8 mouse cellular contexts compared by ENCODE assay signal in genomic region chr17:88256599-88257544, GRCm38 (mm10).
A peak's percentile ranks its signal among the peaks of the same experiment; 100 is the strongest.
DNase-seq lines count a peak whose midpoint lies in the region; ATAC-seq and TF ChIP-seq lines count a peak whose summit lies in the region.

No protein-coding gene starts in this region.

- ATAC-seq in forebrain, embryonic 16.5 days: peak; percentile 77
- ATAC-seq in neural tube, embryonic 15.5 days (ENCODE audit: low FRiP score): peak; percentile 69

- peak overlapping the region; percentile 92 for H3K27ac ChIP-seq in forebrain, embryonic 16.5 days (ENCODE audit: low read length)
- peak overlapping the region; percentile 96 for H3K27ac ChIP-seq in neural tube, embryonic 15.5 days (replicated peaks)

- intact Hi-C loops in heart, postnatal 25 days (cut with DNase I): loop anchor here (1.0 to 2.0 kb wide), 2 partner anchors 183 to 254 kb away; partner anchors contain the start of gene Foxn2

- 1% methylated on average over 18 of the region's 18 CpGs for WGBS in forebrain, embryonic 16.5 days
- under 1% methylated on average over 18 of the region's 18 CpGs for WGBS in neural tube, embryonic 15.5 days

- TF ChIP-seq CTCF in E14TG2a.4 (conservative IDR thresholded peaks at IDR 0.05; ENCODE audit: low read length): peak; percentile 23; the same call in 1 of the 2 replicates

- H3K9ac ChIP-seq in forebrain, embryonic 16.5 days (replicated peaks; ENCODE audit: low read depth, low read length): peak overlapping the region; percentile 97
- peak overlapping the region; percentile 89 for H3K9ac ChIP-seq in neural tube, embryonic 15.5 days (replicated peaks)

- H3K9me3 ChIP-seq in E14TG2a.4 (ENCODE audit: low read length): no peaks in the 10 kb centered on the region
- H3K9me3 ChIP-seq in forebrain, embryonic 16.5 days (ENCODE audit: control insufficient read depth, low read length): no peaks in the 10 kb centered on the region
- H3K9me3 ChIP-seq in neural tube, embryonic 15.5 days (replicated peaks): no peaks in the 10 kb centered on the region

- DNase-seq in c-Kit-positive CD71-positive TER-119-negative erythroid progenitor cells, embryonic 14.5 days (ENCODE audit: low read depth): peak; percentile 29
- DNase-seq in heart, postnatal 25 days (ENCODE audit: low spot score): peak; percentile 63
- DNase-seq in layer of hippocampus, adult 18-20 months (ENCODE audit: low spot score in 2 of 2): peak; percentile 58 to 80
- peak; percentile 71 to 83 for DNase-seq in lung, adult 18-20 months
- peak; percentile 55 for DNase-seq in urinary bladder, adult 2 months (ENCODE audit: low spot score)

- H3K4me2 ChIP-seq in forebrain, embryonic 16.5 days (ENCODE audit: low read length): peak overlapping the region; percentile 89
- H3K4me2 ChIP-seq in neural tube, embryonic 15.5 days: peak overlapping the region; percentile 90

- no peaks in the 10 kb centered on the region for H3K27me3 ChIP-seq in E14TG2a.4 (ENCODE audit: insufficient read depth, low read length)
- H3K27me3 ChIP-seq in forebrain, embryonic 16.5 days (replicated peaks; ENCODE audit: control insufficient read depth, insufficient read depth, low read length): no peaks in the 10 kb centered on the region
- H3K27me3 ChIP-seq in neural tube, embryonic 15.5 days (replicated peaks): no peaks in the 10 kb centered on the region

- peak overlapping the region; percentile 88 for H3K4me3 ChIP-seq in E14TG2a.4 (replicated peaks; ENCODE audit: low read length)
- peak overlapping the region; percentile 68 for H3K4me3 ChIP-seq in forebrain, embryonic 16.5 days (replicated peaks; ENCODE audit: low read length)
- H3K4me3 ChIP-seq in neural tube, embryonic 15.5 days (replicated peaks): peak overlapping the region; percentile 62

- H3K36me3 ChIP-seq in E14TG2a.4 (ENCODE audit: insufficient read depth, low read length): no peaks in the 10 kb centered on the region
- no peaks in the 10 kb centered on the region for H3K36me3 ChIP-seq in forebrain, embryonic 16.5 days (ENCODE audit: control insufficient read depth, insufficient read depth)
- H3K36me3 ChIP-seq in neural tube, embryonic 15.5 days: no peaks in the 10 kb centered on the region

- peaks cover 67% of the 10 kb centered on the region for H3K4me1 ChIP-seq in E14TG2a.4 (replicated peaks; ENCODE audit: low read depth, low read length)
- peaks cover 14% of the 10 kb centered on the region for H3K4me1 ChIP-seq in forebrain, embryonic 16.5 days (replicated peaks; ENCODE audit: control insufficient read depth, insufficient read depth, low read length)
- peaks cover 13% of the 10 kb centered on the region for H3K4me1 ChIP-seq in neural tube, embryonic 15.5 days

Comparison
In these comparisons a context has a peak if more than half of its experiments do, and no peak if none do; other contexts are left out.
1. Peak in every context shown above with its lines: DNase-seq, ATAC-seq, H3K4me3 ChIP-seq and H3K27ac ChIP-seq.